Comparison of ENCODE assay signal across 27 mouse cellular contexts in the genomic region with DNA sequence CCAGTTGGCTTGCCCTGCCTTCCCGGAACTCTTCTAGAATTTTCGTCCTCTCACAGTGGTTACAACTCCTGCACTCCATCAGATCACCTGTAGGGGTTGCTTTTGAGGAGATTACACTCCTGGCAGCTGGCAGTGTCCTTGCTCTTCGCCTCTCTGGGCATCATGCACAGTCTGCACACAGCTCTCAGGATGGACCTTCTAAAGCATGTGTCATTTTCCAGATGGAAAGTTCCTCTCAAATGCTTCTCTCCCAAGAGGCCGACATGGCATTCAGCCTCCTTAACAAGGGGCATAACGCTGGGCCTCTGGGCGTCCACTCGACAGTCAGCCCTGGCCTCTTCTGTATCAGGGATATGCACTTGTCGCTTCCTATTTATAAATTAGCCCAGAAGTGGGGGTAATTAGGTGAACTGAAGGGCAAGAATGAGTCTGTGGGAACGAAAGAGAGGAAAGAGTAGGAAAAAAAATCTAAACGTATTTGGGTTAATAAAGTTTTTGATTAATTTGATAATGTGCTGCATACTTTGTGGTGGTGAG.
A peak's percentile ranks its signal among the peaks of the same experiment; 100 is the strongest.
DNase-seq lines count a peak whose midpoint lies in the region; ATAC-seq and TF ChIP-seq lines count a peak whose summit lies in the region.
"Had no signal": no experiment of that assay in that cellular context is flagged by ENCODE, and none has a peak within 500 bp of the region (broad histone marks: within the 10 kb centered on the region; RNA-seq: fewer than 3 reads in every experiment).

No protein-coding gene starts in this region.

- TF ChIP-seq CTCF in heart, adult 2 months (IDR thresholded peaks at IDR 0.05), result peak; percentile 39

- H3K27me3 ChIP-seq in heart, adult 2 months (ENCODE audit: control insufficient read depth, insufficient read depth, low read length), result no peaks in the 10 kb centered on the region
- no peaks in the 10 kb centered on the region for H3K27me3 ChIP-seq in heart, embryonic 13.5 days (replicated peaks)
- H3K27me3 ChIP-seq in embryonic facial prominence, embryonic 10.5 days (replicated peaks; ENCODE audit: low read depth, poor library complexity, severe bottlenecking), result no peaks in the 10 kb centered on the region
- H3K27me3 ChIP-seq: CH12.LX; embryonic facial prominence, embryonic 12.5 days; forebrain, embryonic 13.5 days; hindbrain, embryonic 13.5 days; liver, embryonic 15.5 days; midbrain, embryonic 15.5 days; neural tube, embryonic 13.5 days; stomach, embryonic 15.5 days had no signal

- intact Hi-C loops in heart, adult 2 months (cut with DNase I), result no loop called here

- TF ChIP-seq EP300 in heart, adult 2 months (IDR thresholded peaks at IDR 0.05; ENCODE audit: insufficient read depth, low read depth, low read length), result no peak

- H3K4me1 ChIP-seq in heart, adult 2 months (ENCODE audit: control insufficient read depth, insufficient read depth, low read length), result peaks cover 3% of the 10 kb centered on the region; the same call in 1 of the 2 replicates
- peaks cover 19% of the 10 kb centered on the region for H3K4me1 ChIP-seq in heart, embryonic 13.5 days
- H3K4me1 ChIP-seq in embryonic facial prominence, embryonic 10.5 days, result peaks cover 3% of the 10 kb centered on the region; the same call in 1 of the 2 replicates
- H3K4me1 ChIP-seq: forebrain, embryonic 13.5 days; limb, embryonic 10.5 days; liver, embryonic 15.5 days; midbrain, embryonic 15.5 days; stomach, embryonic 15.5 days had no signal

- H3K9ac ChIP-seq in heart, adult 2 months (ENCODE audit: low read depth, low read length), result no peak overlapping the region
- no peak overlapping the region for H3K9ac ChIP-seq in heart, embryonic 13.5 days
- H3K9ac ChIP-seq: embryonic facial prominence, embryonic 12.5 days; forebrain, embryonic 13.5 days; hindbrain, embryonic 13.5 days; liver, embryonic 15.5 days; midbrain, embryonic 15.5 days; neural tube, embryonic 13.5 days; stomach, embryonic 15.5 days had no signal

- H3K36me3 ChIP-seq in heart, adult 2 months (ENCODE audit: control insufficient read depth, insufficient read depth, low read length), result no peaks in the 10 kb centered on the region
- no peaks in the 10 kb centered on the region for H3K36me3 ChIP-seq in heart, embryonic 13.5 days
- H3K36me3 ChIP-seq in embryonic facial prominence, embryonic 10.5 days (replicated peaks), result no peaks in the 10 kb centered on the region
- H3K36me3 ChIP-seq: embryonic facial prominence, embryonic 12.5 days; G1E; hindbrain, embryonic 13.5 days; limb, embryonic 10.5 days; liver, embryonic 15.5 days; midbrain, embryonic 15.5 days; neural tube, embryonic 13.5 days; stomach, embryonic 15.5 days had no signal

- peak; percentile 28; the same call in 1 of the 2 replicates for ATAC-seq in heart, embryonic 13.5 days (ENCODE audit: extremely low read depth, insufficient number of reproducible peaks, low FRiP score, low TSS enrichment)
- 0 out of 2 replicates have a peak, but pooled peaks have one; percentile 31 for ATAC-seq in megakaryocyte-erythroid progenitor cell, adult 5-6 weeks (replicated peaks; ENCODE audit: low FRiP score, low TSS enrichment, poor library complexity, severe bottlenecking)
- ATAC-seq: forebrain, embryonic 13.5 days; inflammation-experienced regulatory T-cells, adult 6 months; midbrain, embryonic 15.5 days had no signal

- H3K4me2 ChIP-seq in heart, embryonic 13.5 days, result no peak overlapping the region
- H3K4me2 ChIP-seq: embryonic facial prominence, embryonic 12.5 days; forebrain, embryonic 13.5 days; hindbrain, embryonic 13.5 days; liver, embryonic 15.5 days; midbrain, embryonic 15.5 days; neural tube, embryonic 13.5 days; stomach, embryonic 15.5 days had no signal

- H3K79me2 ChIP-seq in heart, adult 2 months (replicated peaks; ENCODE audit: control insufficient read depth, insufficient read depth, low read length), result no peaks in the 10 kb centered on the region

- peak in 1 of 2 experiments; percentile 22 for DNase-seq in heart, adult 2 months
- no peak for DNase-seq in heart, postnatal 4 days
- DNase-seq in Muller cell, postnatal 12 days (ENCODE audit: inconsistent ontology term), result peak; percentile 77
- DNase-seq in embryonic facial prominence, embryonic 10.5 days (ENCODE audit: low spot score), result no peak
- DNase-seq in embryo, embryonic 11 days, result no peak
- DNase-seq: adrenal gland, postnatal 25 days; B cell, adult 2 months; cerebellum, adult 8-10 months; kidney, adult 18-20 months; kidney, postnatal 4 days; liver; lung, postnatal 4 days; thymus, adult 2 months had no signal

- H3K9me3 ChIP-seq in heart, embryonic 13.5 days, result no peaks in the 10 kb centered on the region
- H3K9me3 ChIP-seq in embryonic facial prominence, embryonic 10.5 days, result no peaks in the 10 kb centered on the region
- H3K9me3 ChIP-seq: embryonic facial prominence, embryonic 12.5 days; forebrain, embryonic 13.5 days; G1E; hindbrain, embryonic 13.5 days; limb, embryonic 10.5 days; liver, embryonic 15.5 days; midbrain, embryonic 15.5 days; neural tube, embryonic 13.5 days; stomach, embryonic 15.5 days had no signal

- no peak for TF ChIP-seq POLR2A in heart, adult 2 months (IDR thresholded peaks at IDR 0.05; ENCODE audit: insufficient read depth, low read depth, low read length)

- 53% methylated on average over 10 of the region's 10 CpGs for WGBS in heart, adult 2 months
- 51% methylated on average over 10 of the region's 10 CpGs for WGBS in heart, embryonic 13.5 days
- WGBS in embryonic facial prominence, embryonic 10.5 days, result 84% methylated on average over 10 of the region's 10 CpGs

- peak overlapping the region; percentile 87 for H3K27ac ChIP-seq in heart, adult 2 months
- peak overlapping the region; percentile 25 for H3K27ac ChIP-seq in heart, embryonic 13.5 days (replicated peaks)
- H3K27ac ChIP-seq in embryonic facial prominence, embryonic 10.5 days (replicated peaks), result no peak overlapping the region
- H3K27ac ChIP-seq: embryonic facial prominence, embryonic 12.5 days; forebrain, embryonic 13.5 days; hindbrain, embryonic 13.5 days; left cerebral cortex, adult 2 months; limb, embryonic 10.5 days; liver, embryonic 15.5 days; midbrain, embryonic 15.5 days; neural tube, embryonic 13.5 days; stomach, embryonic 15.5 days had no signal

- H3K4me3 ChIP-seq in heart, adult 2 months, result no peak overlapping the region
- no peak overlapping the region for H3K4me3 ChIP-seq in heart, embryonic 13.5 days
- no peak overlapping the region for H3K4me3 ChIP-seq in embryonic facial prominence, embryonic 10.5 days
- H3K4me3 ChIP-seq: embryonic facial prominence, embryonic 12.5 days; forebrain, embryonic 13.5 days; hindbrain, embryonic 13.5 days; left cerebral cortex, adult 2 months; limb, embryonic 10.5 days; liver, embryonic 15.5 days; midbrain, embryonic 15.5 days; neural tube, embryonic 13.5 days; stomach, embryonic 15.5 days had no signal
